Mouse (Mus musculus) myocyte (in vitro differentiated cells): ENCODE data around the gene Epb41. TPM values are rescaled to one million over a fixed set of nuclear protein-coding genes. Genes with fewer than 3 reads are reported as not detected.

Source experiments
- H3K27me3 ChIP-seq: one replicate; pipeline ENCODE4 v1.6.1; 2011; ENCODE audit not compliant: control insufficient read depth, insufficient read depth, insufficient read length
- H3K36me3 ChIP-seq: one replicate; pipeline ENCODE4 v1.6.1; 2011; ENCODE audit not compliant: control insufficient read depth, insufficient read depth
- H3K4me2 ChIP-seq: one replicate; pipeline ENCODE4 v1.6.1; 2011; ENCODE audit warnings: low read depth, control low read depth
- H3K4me3 ChIP-seq: one replicate; pipeline ENCODE4 v1.5.1; 2011; ENCODE audit warnings: mild to moderate bottlenecking, control low read depth, moderate library complexity
- H3K79me2 ChIP-seq: one replicate; pipeline ENCODE4 v1.6.1; 2011; ENCODE audit not compliant: control insufficient read depth, insufficient read depth
- H3ac ChIP-seq: one replicate; pipeline ENCODE4 v1.6.1; 2011; ENCODE audit not compliant: control insufficient read depth, insufficient read length
- CEBPB ChIP-seq: IDR thresholded peaks from 2 replicates; pipeline ENCODE4 v1.6.1; 2011; ENCODE audit warnings: mild to moderate bottlenecking, moderate library complexity; ENCODE audit not compliant: poor library complexity, insufficient read depth, severe bottlenecking
- E2F4 ChIP-seq: IDR thresholded peaks from one replicate; pipeline ENCODE4 v1.6.1; 2011; ENCODE audit warnings: mild to moderate bottlenecking, control low read depth, moderate library complexity; ENCODE audit not compliant: insufficient read depth
- MAX ChIP-seq: IDR thresholded peaks from one replicate; pipeline ENCODE4 v1.6.1; 2011; ENCODE audit warnings: low read depth, mild to moderate bottlenecking, control low read depth
- MYOD1 ChIP-seq, 3 experiments: IDR thresholded peaks; one replicate each; pipeline ENCODE4 v1.6.1; 2011; ENCODE audit warnings: control low read depth in 2 of 3, low read depth in 2 of 3, mild to moderate bottlenecking in 2 of 3, moderate library complexity in 1 of 3; ENCODE audit not compliant: insufficient read length in 2 of 3, control insufficient read depth in 1 of 3
- MYOG ChIP-seq, 3 experiments: IDR thresholded peaks; one replicate each; pipeline ENCODE4 v1.6.1; 2011; ENCODE audit warnings: control low read depth in 2 of 3, low read depth in 2 of 3, mild to moderate bottlenecking in 2 of 3; ENCODE audit not compliant: insufficient read length in 2 of 3, control insufficient read depth in 1 of 3, insufficient read depth in 1 of 3
- POLR2A ChIP-seq: IDR thresholded peaks from one replicate; pipeline ENCODE4 v1.6.1; 2011; ENCODE audit warnings: low read depth, mild to moderate bottlenecking, control low read depth, moderate library complexity; ENCODE audit not compliant: insufficient read length
- POLR2AphosphoS2 ChIP-seq: IDR thresholded peaks from one replicate; pipeline ENCODE4 v1.6.1; 2011; ENCODE audit warnings: low read depth, control low read depth; ENCODE audit not compliant: insufficient read length
- REST ChIP-seq: IDR thresholded peaks from one replicate; pipeline ENCODE4 v1.6.1; 2011; ENCODE audit warnings: mild to moderate bottlenecking, control low read depth, moderate library complexity; ENCODE audit not compliant: insufficient read depth, insufficient read length
- SRF ChIP-seq: IDR thresholded peaks from one replicate; pipeline ENCODE4 v1.6.1; 2011; ENCODE audit warnings: low read depth; ENCODE audit not compliant: control insufficient read depth, insufficient read length
- TCF12 ChIP-seq: IDR thresholded peaks from one replicate; pipeline ENCODE4 v1.6.1; 2011; ENCODE audit warnings: mild to moderate bottlenecking, control low read depth; ENCODE audit not compliant: poor library complexity, insufficient read depth, severe bottlenecking
- TCF3 ChIP-seq: IDR thresholded peaks from one replicate; pipeline ENCODE4 v1.6.1; 2011; ENCODE audit warnings: low read depth, control low read depth; ENCODE audit not compliant: insufficient read length
- USF1 ChIP-seq: IDR thresholded peaks from one replicate; pipeline ENCODE4 v1.6.1; 2011; ENCODE audit warnings: low read depth, mild to moderate bottlenecking, control low read depth, moderate library complexity
- polyA plus RNA-seq: library from polyadenylated mRNA; unstranded; fragments of >200 nt; fragmentation: generic; extraction: Trizol; gene quantifications from one replicate; pipeline ENCODE4 v1.2.1, GENCODE M21; 2012; ENCODE audit warnings: missing spikeins

The Epb41 gene
- polyA plus RNA-seq, 1 experiment: 4.8 TPM

GRCm38 (mm10) chr4:132039521-132039920 is 35.6 kb downstream of the Epb41 start:
- Histone ChIP-seq H3ac (no peak overlapping the region), H3K27me3 (no peaks in the 10 kb centered on the region), H3K36me3 (no peaks in the 10 kb centered on the region), H3K79me2 (no peaks in the 10 kb centered on the region), H3K4me3 (no peak overlapping the region), H3K4me2 (no peak overlapping the region)
- TF ChIP-seq CEBPB (no peak), TCF12 (no peak), REST (no peak)

GRCm38 (mm10) chr4:132038809-132039208 is 36.3 kb downstream of the Epb41 start:
- TF ChIP-seq REST: no peak
- no peak for TF ChIP-seq POLR2A
- TF ChIP-seq POLR2AphosphoS2: no peak
- TF ChIP-seq MYOG (IDR thresholded peaks at IDR 0.05; ENCODE audit: control insufficient read depth in 1 of 3, insufficient read depth in 1 of 3, insufficient read length in 2 of 3, low read depth in 2 of 3): no peak
- no peak for TF ChIP-seq MYOD1 (IDR thresholded peaks at IDR 0.05; ENCODE audit: control insufficient read depth in 1 of 3, insufficient read length in 2 of 3, low read depth in 2 of 3)
- no peak for TF ChIP-seq E2F4
- TF ChIP-seq MAX: no peak
- TF ChIP-seq SRF: no peak
- no peak for TF ChIP-seq USF1
- no peak for TF ChIP-seq TCF3
- no peak for TF ChIP-seq CEBPB
- no peak for TF ChIP-seq TCF12
- Histone ChIP-seq H3ac (no peak overlapping the region), H3K79me2 (no peaks in the 10 kb centered on the region), H3K27me3 (no peaks in the 10 kb centered on the region), H3K36me3 (no peaks in the 10 kb centered on the region), H3K4me3 (no peak overlapping the region), H3K4me2 (no peak overlapping the region)

- Histone ChIP-seq H3K4me2 (no peak overlapping the region), H3K27me3 (no peaks in the 10 kb centered on the region), H3K79me2 (no peaks in the 10 kb centered on the region), H3K4me3 (no peak overlapping the region), H3K36me3 (no peaks in the 10 kb centered on the region), H3ac (no peak overlapping the region)
- no peak for TF ChIP-seq E2F4
- TF ChIP-seq MAX: no peak
- no peak for TF ChIP-seq POLR2A
- no peak for TF ChIP-seq MYOG (IDR thresholded peaks at IDR 0.05; ENCODE audit: control insufficient read depth in 1 of 3, insufficient read depth in 1 of 3, insufficient read length in 2 of 3, low read depth in 2 of 3)
- TF ChIP-seq CEBPB: no peak
- no peak for TF ChIP-seq REST
- no peak for TF ChIP-seq MYOD1 (IDR thresholded peaks at IDR 0.05; ENCODE audit: control insufficient read depth in 1 of 3, insufficient read length in 2 of 3, low read depth in 2 of 3)
- no peak for TF ChIP-seq SRF
- no peak for TF ChIP-seq TCF12
- TF ChIP-seq POLR2AphosphoS2: no peak
- no peak for TF ChIP-seq USF1
- TF ChIP-seq TCF3: no peak
These were observed 37.1 kb downstream of the Epb41 start for GRCm38 (mm10) chr4:132037991-132038390.

GRCm38 (mm10) chr4:132037137-132037536 is 38.0 kb downstream of the Epb41 start:
- no peak overlapping the region for H3K4me2 ChIP-seq
- TF ChIP-seq REST (no peak), MAX (no peak), TCF3 (no peak), MYOG (IDR thresholded peaks at IDR 0.05; ENCODE audit: control insufficient read depth in 1 of 3, insufficient read depth in 1 of 3, insufficient read length in 2 of 3, low read depth in 2 of 3) (no peak), MYOD1 (IDR thresholded peaks at IDR 0.05; ENCODE audit: control insufficient read depth in 1 of 3, insufficient read length in 2 of 3, low read depth in 2 of 3) (no peak), POLR2A (no peak), POLR2AphosphoS2 (no peak), TCF12 (no peak), CEBPB (no peak), E2F4 (no peak)
- no peaks in the 10 kb centered on the region for H3K79me2 ChIP-seq
- H3ac ChIP-seq: no peak overlapping the region
- H3K36me3 ChIP-seq: no peaks in the 10 kb centered on the region
- no peaks in the 10 kb centered on the region for H3K27me3 ChIP-seq
- no peak overlapping the region for H3K4me3 ChIP-seq

GRCm38 (mm10) chr4:132034242-132034641 is 40.9 kb downstream of the Epb41 start:
- Histone ChIP-seq H3ac (no peak overlapping the region), H3K27me3 (no peaks in the 10 kb centered on the region), H3K4me3 (no peak overlapping the region), H3K4me2 (no peak overlapping the region), H3K36me3 (no peaks in the 10 kb centered on the region), H3K79me2 (no peaks in the 10 kb centered on the region)
- TF ChIP-seq MYOD1 (IDR thresholded peaks at IDR 0.05; ENCODE audit: control insufficient read depth in 1 of 3, insufficient read length in 2 of 3, low read depth in 2 of 3) (no peak), MAX (no peak), TCF3 (no peak), E2F4 (no peak), CEBPB (no peak), POLR2AphosphoS2 (no peak), TCF12 (no peak), MYOG (IDR thresholded peaks at IDR 0.05; ENCODE audit: control insufficient read depth in 1 of 3, insufficient read depth in 1 of 3, insufficient read length in 2 of 3, low read depth in 2 of 3) (no peak), SRF (no peak), USF1 (no peak), POLR2A (no peak), REST (no peak)
